Mouse (Mus musculus) urinary bladder, postnatal 4 days (tissue): Measurements from ENCODE around the gene Purb.
"Not testable (repeated sequence)": the region's sequence is repeated elsewhere in the genome, so short reads cannot be mapped to it uniquely, and the experiment has no call there.

Experiments
- DNase-seq, 2 experiments: peaks; one replicate each; pipeline ENCODE4 v3.0.0; 2021 to 2022; ENCODE audit warnings: low spot score in 2 of 2

The Purb gene

DNA sequence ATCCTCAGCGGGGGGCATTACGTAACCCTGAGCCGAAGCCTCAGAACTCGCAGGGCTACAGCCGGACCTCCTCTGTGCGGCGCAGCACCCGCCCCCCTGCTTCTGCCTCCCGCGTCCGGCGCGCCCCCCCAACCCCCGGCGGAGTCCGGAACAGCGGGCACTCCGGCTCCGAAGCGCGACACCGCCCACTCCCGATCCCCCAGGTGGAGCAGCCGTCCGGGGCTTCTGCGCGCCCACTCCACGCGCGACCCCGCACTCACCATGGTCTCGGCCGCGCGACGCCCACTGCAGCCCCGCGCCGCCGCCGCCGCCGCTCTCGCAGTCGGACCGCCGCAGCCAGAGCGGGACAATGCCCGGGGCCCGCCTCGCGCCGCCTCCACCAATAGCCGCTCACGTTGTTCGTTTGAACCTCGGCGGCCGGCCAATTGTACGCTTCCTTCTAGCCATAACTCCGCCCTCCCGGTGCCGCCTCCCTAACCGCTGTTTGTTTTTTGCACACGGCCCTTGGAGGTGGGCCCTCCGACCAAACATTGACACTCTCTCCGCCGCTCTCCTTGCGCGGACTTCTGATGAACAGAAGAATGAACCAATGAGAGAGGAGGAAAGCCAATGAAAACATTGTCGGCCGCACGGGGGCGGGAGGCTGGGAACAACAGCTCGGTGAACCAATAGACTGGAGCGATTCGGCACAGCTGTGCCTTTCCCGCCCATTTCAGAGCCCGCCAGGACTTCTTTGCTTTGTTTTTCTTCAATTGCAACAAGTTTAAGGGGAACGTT lies 31.5 kb downstream of the Purb start, which contains the start of gene H2afv:
Gene H2afv (minus strand): TSS at position 367 of the 777 bp plus-strand sequence.
- peak; percentile 99 for DNase-seq

DNA sequence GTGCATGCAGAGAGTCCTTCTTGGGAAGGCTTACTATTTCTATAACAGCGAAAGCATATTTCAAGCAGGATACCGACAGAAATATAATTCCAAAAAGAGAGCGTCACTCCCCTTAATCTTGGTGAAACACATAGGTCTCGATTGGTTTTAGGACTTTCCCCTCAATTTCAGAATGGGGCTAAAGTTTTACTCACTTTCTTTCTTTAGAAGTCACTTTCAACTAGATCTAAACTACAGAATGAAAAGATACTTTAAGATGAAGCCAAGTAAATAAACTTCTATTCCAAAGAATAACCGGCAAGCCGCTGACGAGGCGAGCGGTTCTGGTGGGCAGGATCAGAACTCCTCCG lies 32.0 kb downstream of the Purb start:
- no peak for DNase-seq

DNA sequence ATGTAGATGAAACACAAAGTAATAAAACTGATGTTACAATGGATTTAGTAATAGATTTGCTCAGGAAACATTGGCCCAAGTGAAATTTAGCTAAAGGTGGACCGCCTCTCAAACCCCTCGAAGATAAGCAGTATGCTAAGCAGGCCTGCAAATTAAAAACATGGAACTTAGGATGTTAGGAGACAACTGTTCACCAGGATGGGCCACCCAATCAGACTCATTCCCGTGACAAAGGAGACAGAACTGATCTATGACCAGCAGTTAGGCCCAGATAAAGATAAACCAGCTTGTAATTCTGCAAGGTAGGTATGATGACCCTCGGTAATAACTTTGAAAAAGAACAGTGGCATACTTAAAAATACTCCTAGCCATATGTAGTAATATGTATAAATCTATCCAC lies 32.6 kb downstream of the Purb start:
- no peak for DNase-seq

DNA sequence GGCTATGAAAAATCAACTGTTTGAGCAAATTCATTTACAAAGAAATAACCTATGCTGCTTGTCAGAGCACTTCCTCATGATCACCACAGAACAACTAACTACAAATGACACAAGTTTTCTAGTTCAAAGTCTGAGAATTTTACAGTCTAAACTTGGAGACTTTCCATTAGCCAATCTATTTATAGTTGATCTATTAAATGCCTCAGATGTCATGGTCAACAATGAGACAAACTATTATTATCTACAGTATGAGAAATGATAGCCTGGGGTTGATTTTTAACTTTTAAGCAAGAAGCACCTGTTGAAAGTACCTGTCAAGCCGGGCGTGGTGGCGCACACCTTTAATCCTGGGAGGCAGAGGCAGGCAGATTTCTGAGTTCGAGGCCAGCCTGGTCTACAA lies 33.2 kb downstream of the Purb start:
- no peak for DNase-seq

DNA sequence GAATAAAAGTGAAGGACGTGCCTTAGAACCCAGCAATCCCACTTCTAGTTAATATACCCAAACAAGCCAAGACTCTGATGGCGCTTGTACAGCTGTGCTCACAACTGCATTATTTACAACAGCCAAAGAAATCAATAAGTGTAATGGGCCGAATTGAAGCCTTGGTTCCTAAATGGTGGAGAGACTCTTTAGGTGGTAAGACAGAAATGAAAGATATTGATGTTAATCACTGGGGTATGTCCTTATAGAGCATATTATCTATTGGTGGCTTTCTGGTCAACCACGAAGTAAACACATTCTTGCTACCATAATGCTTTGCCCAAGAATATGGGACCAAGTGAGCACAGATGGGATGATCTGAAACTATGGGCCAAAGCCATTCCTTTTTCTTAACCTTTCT lies 35.5 kb downstream of the Purb start:
- DNase-seq = no peak

DNA sequence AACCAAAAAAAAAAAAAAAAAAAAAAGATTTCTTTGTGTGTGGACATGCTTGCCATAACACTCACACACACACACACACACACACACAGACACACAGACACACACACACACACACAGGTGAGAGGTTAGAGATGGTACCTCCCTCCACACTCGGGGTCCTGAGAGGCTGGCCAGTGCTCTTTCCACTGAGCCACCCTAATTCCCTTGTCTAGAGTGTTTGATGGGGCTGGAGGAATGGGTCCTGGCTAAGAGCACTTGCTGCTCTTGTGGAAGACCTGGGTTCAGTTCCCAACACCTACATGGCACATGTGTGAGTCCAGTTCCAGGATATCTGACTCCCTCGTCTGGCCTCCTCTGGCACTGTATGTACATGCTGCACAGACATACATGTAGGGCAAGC lies 38.0 kb downstream of the Purb start:
- no peak for DNase-seq

DNA sequence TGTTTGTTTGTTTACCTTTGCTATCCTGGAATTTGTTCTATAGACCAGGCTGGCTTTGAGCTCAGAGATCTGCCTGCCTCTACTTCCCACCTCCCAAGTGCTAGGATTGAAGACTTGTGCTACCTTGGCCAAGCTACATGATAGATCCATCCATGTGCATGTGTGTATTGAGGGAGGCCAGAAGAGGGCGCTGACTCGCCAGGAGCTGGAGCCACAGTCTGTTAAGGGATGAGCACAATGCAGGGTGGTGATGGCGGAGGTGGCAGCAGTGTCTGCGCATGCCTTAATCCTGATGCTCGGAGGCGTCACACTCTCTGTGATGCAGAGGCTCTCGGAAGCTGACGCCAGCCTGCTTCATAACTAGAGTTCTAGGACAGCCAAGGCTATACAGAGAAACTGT lies 39.3 kb downstream of the Purb start:
- DNase-seq = no peak

DNA sequence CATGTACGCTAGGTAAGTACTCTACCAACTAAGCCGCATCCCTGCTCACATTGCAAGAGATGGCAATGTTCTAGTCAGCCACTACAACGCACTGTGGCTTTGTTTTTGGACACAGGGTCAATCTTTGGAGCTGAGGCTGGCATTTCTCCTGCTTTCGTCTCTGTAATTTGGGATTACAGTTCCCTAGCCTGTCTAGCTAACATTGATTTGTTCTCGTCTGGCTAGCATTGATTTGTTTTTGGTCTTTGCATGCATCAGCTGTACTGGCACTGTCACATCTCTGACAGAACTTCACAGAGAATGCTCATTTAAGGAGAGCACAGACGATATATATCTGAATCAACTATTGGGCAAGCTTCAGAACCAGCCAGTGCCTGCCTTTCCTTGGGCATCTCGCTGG lies 45.5 kb downstream of the Purb start:
- DNase-seq = no peak

DNA sequence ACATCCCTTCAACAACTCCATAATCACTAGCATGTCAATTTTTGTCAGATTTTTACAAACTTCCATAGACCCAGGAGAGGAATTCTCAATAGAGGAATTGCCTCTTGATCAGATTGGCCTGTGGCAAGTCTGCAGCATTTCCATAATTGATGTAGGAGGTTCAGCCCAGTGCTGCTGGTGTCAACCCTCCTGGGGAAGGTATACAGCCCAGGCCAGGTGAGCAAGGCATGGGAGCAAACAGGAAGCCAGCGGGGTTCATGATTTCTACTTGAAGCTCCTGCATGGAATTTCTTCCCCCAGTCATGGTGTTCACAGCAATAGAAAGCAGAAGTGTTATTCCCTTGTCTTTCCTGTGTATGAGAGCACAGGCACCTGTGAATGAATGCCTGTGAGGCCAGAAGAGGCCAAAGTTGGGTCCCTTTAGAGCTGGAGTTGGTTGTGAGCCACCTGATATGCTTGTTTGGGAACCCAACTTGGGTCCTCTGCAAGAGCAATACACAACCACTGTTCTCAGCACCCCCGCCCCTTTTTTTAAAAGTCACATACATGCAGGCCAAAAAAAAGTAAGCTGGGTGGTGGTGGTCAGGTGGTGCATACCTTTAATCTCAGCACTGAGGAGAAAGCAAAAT lies 54.9 kb downstream of the Purb start:
- DNase-seq = no peak

DNA sequence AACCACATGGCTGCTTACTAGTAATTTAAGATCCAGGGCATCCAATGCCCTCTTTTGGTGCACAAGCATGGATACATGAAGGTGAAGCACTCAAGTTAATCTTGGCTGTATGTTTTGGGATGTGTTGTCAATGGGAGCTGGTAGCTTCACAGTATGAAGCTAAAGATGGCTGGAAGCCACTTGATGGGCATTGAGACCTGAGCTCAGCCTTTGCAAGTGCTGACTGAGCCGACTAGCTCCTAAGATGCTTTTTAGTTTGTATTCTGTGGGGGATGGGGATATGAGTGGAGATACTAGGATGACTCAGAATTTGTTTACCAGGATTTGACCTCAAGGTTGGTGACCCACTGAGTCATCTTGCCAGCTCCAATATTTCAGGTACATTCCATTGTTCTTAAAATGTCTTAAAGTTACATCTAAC lies 55.4 kb downstream of the Purb start:
- no peak for DNase-seq

DNA sequence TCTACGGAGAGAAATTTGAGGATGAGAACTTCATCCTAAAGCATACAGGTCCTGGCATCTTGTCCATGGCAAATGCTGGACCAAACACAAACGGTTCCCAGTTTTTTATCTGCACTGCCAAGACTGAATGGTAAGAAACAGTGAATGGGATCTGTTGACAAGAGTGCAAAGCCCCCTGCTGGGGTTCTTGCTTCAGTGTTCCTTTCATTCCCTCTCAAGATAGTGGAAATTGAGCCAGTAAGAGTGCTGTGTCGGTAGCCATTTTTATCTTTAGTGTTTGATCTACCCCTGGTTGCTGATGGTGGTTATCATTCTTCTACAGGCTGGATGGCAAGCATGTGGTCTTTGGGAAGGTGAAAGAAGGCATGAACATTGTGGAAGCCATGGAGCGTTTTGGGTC lies 56.6 kb downstream of the Purb start:
- not testable (repeated sequence) for DNase-seq

DNA sequence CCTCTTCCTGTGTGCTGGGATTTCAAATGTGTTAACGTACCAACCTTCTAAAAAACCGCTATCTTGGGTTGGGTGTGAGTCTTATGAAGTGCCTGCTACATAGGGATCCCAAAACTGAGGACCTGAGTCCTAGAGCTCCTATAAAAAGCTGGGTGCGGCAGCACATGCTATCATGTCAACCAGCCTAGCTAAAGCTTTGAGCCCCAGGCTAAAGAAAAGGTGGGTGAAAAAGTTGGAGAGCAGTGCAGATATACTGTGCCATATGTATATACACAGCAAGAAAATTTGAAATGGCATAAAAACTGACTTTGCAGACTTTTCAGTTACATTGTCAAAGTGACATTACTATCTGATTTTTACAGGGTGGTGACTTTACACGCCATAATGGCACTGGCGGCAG lies 57.0 kb downstream of the Purb start:
- DNase-seq = no peak
